Mouse (Mus musculus) midbrain, embryonic 13.5 days (tissue): ENCODE results near the gene Tph2. TPM values are rescaled to one million over a fixed set of nuclear protein-coding genes. Genes with fewer than 3 reads are reported as not detected.
"Not testable (repeated sequence)": the region's sequence is repeated elsewhere in the genome, so short reads cannot be mapped to it uniquely, and the experiment has no call there.

Experiments used
- ATAC-seq: fragments of 200-750 bp; cut with Nextera tagmentation; 2 replicates; pipeline ENCODE4 v1.8.0; 2017; ENCODE audit warnings: mild to moderate bottlenecking, moderate TSS enrichment, moderate library complexity
- H3K27ac ChIP-seq: fragments of 300-500 bp; sonication (generic); 2 replicates; pipeline ENCODE4 v1.5.1; 2015; ENCODE audit warnings: inconsistent platforms, mild to moderate bottlenecking, moderate library complexity
- H3K27me3 ChIP-seq: fragments of 300-500 bp; sonication (generic); 2 replicates; pipeline ENCODE4 v1.6.1; 2015; ENCODE audit warnings: mild to moderate bottlenecking, inconsistent platforms
- H3K36me3 ChIP-seq: fragments of 300-500 bp; sonication (generic); 2 replicates; pipeline ENCODE4 v1.6.1; 2015; ENCODE audit warnings: mild to moderate bottlenecking, inconsistent platforms
- H3K4me1 ChIP-seq: fragments of 300-500 bp; sonication (generic); replicated peaks from 2 replicates; pipeline ENCODE4 v1.6.1; 2015; ENCODE audit warnings: inconsistent platforms
- H3K4me2 ChIP-seq: fragments of 300-500 bp; sonication (generic); replicated peaks from 2 replicates; pipeline ENCODE4 v1.6.1; 2015; ENCODE audit warnings: moderate library complexity, mild to moderate bottlenecking, inconsistent platforms
- H3K4me3 ChIP-seq: fragments of 300-500 bp; sonication (generic); replicated peaks from 2 replicates; pipeline ENCODE4 v1.5.1; 2015; ENCODE audit warnings: mild to moderate bottlenecking, inconsistent platforms
- H3K9ac ChIP-seq: fragments of 300-500 bp; sonication (generic); replicated peaks from 2 replicates; pipeline ENCODE4 v1.6.1; 2015; ENCODE audit warnings: mild to moderate bottlenecking, inconsistent platforms
- H3K9me3 ChIP-seq: fragments of 300-500 bp; sonication (generic); 2 replicates; pipeline ENCODE4 v1.6.1; 2016; ENCODE audit warnings: mild to moderate bottlenecking, inconsistent platforms
- WGBS: fragments of 180-500 bp; shearing (Covaris S2); methylation state at CpG from one replicate; pipeline ENCODE4 v1.1.7; 2015; 5-methylcytosine and 5-hydroxymethylcytosine counted together
- polyA plus RNA-seq: library from polyadenylated mRNA; unstranded; fragments of >200 nt; fragmentation: Nextera tagmentation; extraction: Ambion mirVana; gene quantifications from 2 replicates; pipeline ENCODE4 v1.2.1, GENCODE M21; 2015

Tph2 gene
- 2.2 and 7.8 TPM in 2 replicates for polyA plus RNA-seq

DNA sequence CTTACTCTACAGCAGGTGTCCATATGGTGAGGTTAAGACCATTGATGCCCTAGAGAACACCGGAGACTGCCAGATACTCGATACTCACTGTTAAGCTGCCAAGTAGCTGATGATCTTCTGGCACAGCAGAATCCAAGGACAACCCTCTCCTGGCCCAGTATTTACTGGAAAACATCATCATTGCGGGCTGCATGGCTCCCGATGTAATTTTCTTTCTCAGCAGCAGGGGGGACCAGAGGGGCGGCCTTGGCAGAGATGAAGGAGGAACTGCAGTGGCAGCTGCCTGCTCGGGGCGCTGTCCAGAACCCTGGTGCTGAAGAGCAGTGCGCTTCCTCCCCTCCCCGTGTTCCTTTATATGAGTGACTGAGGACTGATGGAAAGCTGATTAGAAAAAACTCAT, at the start of gene Tph2:
Tph2 (minus strand) TSS at position 326 of the 400 bp plus-strand sequence.
- Histone ChIP-seq H3K9me3 (no peaks in the 10 kb centered on the region), H3K4me2 (peak within 1 kb of the TSS; percentile 21), H3K36me3 (no peaks in the 10 kb centered on the region), H3K9ac (no peak within 1 kb of the TSS), H3K4me3 (no peak within 1 kb of the TSS; the same call in 1 of the 2 replicates), H3K27ac (no peak within 1 kb of the TSS), H3K27me3 (no peaks in the 10 kb centered on the region), H3K4me1 (peaks cover 19% of the 10 kb centered on the region)
- peak; percentile 84 for ATAC-seq
- WGBS, result 6% methylated on average over 9 of the region's 9 CpGs

- WGBS, result 88% methylated on average over 3 of the region's 3 CpGs
- no peaks in the 10 kb centered on the region for H3K4me1 ChIP-seq
- peaks cover 44% of the 10 kb centered on the region for H3K36me3 ChIP-seq
- H3K27me3 ChIP-seq, result no peaks in the 10 kb centered on the region
- H3K27ac ChIP-seq, result no peak overlapping the region
- no peaks in the 10 kb centered on the region for H3K9me3 ChIP-seq
- H3K4me3 ChIP-seq, result no peak overlapping the region
- no peak overlapping the region for H3K4me2 ChIP-seq
- H3K9ac ChIP-seq, result no peak overlapping the region
- ATAC-seq, result no peak
Observed at GRCm38 (mm10) chr10:115233798-115234197, 49.0 kb upstream of the Tph2 start.

GRCm38 (mm10) chr10:115232513-115232912, 47.7 kb upstream of the Tph2 start:
- Histone ChIP-seq H3K4me1 (no peaks in the 10 kb centered on the region), H3K4me3 (no peak overlapping the region), H3K27ac (no peak overlapping the region), H3K9me3 (no peaks in the 10 kb centered on the region), H3K9ac (no peak overlapping the region), H3K27me3 (no peaks in the 10 kb centered on the region), H3K36me3 (peaks cover 41% of the 10 kb centered on the region), H3K4me2 (no peak overlapping the region)
- 92% methylated on average over 3 of the region's 3 CpGs for WGBS
- no peak for ATAC-seq

DNA sequence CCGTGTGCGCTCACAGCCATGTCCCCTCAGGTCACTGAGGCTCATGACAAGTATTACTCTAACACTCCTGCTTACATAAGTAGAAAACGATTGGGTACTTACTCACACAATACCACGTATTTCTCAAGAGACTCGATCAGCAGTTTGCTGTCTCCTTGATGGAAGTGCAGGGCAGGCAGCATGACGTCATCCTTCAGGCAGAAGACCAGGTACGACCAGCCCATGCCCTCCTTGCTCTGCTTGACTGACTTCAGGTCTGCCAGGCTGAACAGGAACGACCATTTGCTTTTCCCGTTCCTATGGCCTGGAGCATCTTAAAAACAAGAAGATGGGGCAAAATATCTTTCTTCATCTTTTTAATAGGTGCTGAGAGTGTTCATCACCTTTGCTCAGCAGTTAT, 44.2 kb upstream of the Tph2 start:
- peaks cover 41% of the 10 kb centered on the region for H3K36me3 ChIP-seq
- no peaks in the 10 kb centered on the region for H3K27me3 ChIP-seq
- WGBS, result 89% methylated on average over 9 of the region's 9 CpGs

GRCm38 (mm10) chr10:115226586-115226985, 41.8 kb upstream of the Tph2 start:
- H3K9ac ChIP-seq, result no peak overlapping the region
- no peaks in the 10 kb centered on the region for H3K4me1 ChIP-seq
- no peak overlapping the region for H3K27ac ChIP-seq
- no peak overlapping the region for H3K4me2 ChIP-seq
- H3K4me3 ChIP-seq, result no peak overlapping the region
- 94% methylated on average over 7 of the region's 7 CpGs for WGBS
- H3K36me3 ChIP-seq, result peaks cover 32% of the 10 kb centered on the region
- no peaks in the 10 kb centered on the region for H3K9me3 ChIP-seq
- no peak for ATAC-seq
- H3K27me3 ChIP-seq, result no peaks in the 10 kb centered on the region

More for the DNA sequence above, 44.2 kb upstream of the Tph2 start:
- Histone ChIP-seq H3K27ac (no peak overlapping the region), H3K4me3 (no peak overlapping the region), H3K4me2 (no peak overlapping the region), H3K9ac (no peak overlapping the region), H3K9me3 (no peaks in the 10 kb centered on the region), H3K4me1 (no peaks in the 10 kb centered on the region)
- no peak for ATAC-seq

- Histone ChIP-seq H3K9ac (no peak overlapping the region), H3K27ac (no peak overlapping the region), H3K4me2 (no peak overlapping the region), H3K4me1 (no peaks in the 10 kb centered on the region), H3K36me3 (peaks cover 32% of the 10 kb centered on the region), H3K27me3 (no peaks in the 10 kb centered on the region), H3K9me3 (no peaks in the 10 kb centered on the region), H3K4me3 (no peak overlapping the region)
- 91% methylated on average over 3 of the region's 3 CpGs for WGBS
- no peak for ATAC-seq
Observed at GRCm38 (mm10) chr10:115223845-115224244, 39.0 kb upstream of the Tph2 start.

- no peak for ATAC-seq
- H3K36me3 ChIP-seq, result peaks cover 54% of the 10 kb centered on the region
- H3K4me2 ChIP-seq, result no peak overlapping the region
- H3K27me3 ChIP-seq, result no peaks in the 10 kb centered on the region
- no peak overlapping the region for H3K9ac ChIP-seq
- no peaks in the 10 kb centered on the region for H3K9me3 ChIP-seq
- 96% methylated on average over 11 of the region's 11 CpGs for WGBS
- no peak overlapping the region for H3K4me3 ChIP-seq
- H3K4me1 ChIP-seq, result no peaks in the 10 kb centered on the region
- H3K27ac ChIP-seq, result no peak overlapping the region
Observed at GRCm38 (mm10) chr10:115212916-115213580, 28.2 kb upstream of the Tph2 start.

DNA sequence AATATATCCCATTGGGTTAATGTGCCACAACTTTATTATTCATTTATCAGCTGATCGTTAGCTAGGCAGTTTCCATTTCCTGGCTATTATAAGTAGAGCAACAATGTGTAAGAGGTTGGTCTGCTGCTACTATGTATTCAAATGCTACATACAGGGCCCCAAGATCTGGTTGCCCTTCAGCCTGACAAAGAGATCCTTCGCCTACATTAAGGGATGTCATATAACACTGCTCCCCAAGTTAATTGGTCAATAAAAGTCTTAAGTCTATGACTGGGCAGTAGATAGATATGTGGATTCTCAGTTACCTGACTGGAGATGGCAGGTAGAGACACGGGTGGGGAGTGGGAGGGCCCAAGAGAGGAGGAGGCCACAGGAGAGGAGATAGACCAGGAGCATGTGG, 21.0 kb upstream of the Tph2 start:
- Histone ChIP-seq H3K4me2 (no peak overlapping the region), H3K9ac (no peak overlapping the region), H3K4me1 (no peaks in the 10 kb centered on the region), H3K27me3 (no peaks in the 10 kb centered on the region), H3K9me3 (no peaks in the 10 kb centered on the region), H3K4me3 (no peak overlapping the region), H3K27ac (no peak overlapping the region), H3K36me3 (peaks cover 37% of the 10 kb centered on the region)
- ATAC-seq, result no peak
- 93% methylated on average over 3 of the region's 3 CpGs for WGBS

DNA sequence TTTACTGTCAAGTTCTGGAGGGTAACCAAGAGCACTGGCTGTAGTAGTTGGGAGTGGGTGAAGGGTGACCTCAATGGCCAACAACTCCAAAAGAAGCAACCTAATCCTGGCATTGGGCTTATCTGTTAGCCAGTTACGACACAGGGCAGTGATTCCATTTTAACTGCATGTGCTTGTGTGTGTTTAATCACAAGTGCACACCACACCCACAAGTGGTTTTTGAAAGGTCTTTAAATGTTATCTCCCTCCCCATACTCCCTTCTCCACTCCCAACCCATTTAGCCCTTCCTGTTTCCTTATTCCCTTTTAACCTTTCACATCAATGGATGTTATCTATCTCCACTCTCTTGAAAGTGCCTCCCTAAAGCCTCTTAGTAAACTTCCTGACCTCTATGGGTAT, 20.5 kb upstream of the Tph2 start:
- 95% methylated on average over 1 of the region's 1 CpGs for WGBS
- no peak for ATAC-seq
- Histone ChIP-seq H3K9me3 (no peaks in the 10 kb centered on the region), H3K9ac (no peak overlapping the region), H3K27me3 (no peaks in the 10 kb centered on the region), H3K4me1 (no peaks in the 10 kb centered on the region), H3K4me3 (no peak overlapping the region), H3K4me2 (no peak overlapping the region), H3K27ac (no peak overlapping the region), H3K36me3 (peaks cover 42% of the 10 kb centered on the region)

GRCm38 (mm10) chr10:115191214-115191613, 6.4 kb upstream of the Tph2 start:
- peak; percentile 65; the same call in 1 of the 2 replicates for ATAC-seq
- 58% methylated on average over 7 of the region's 7 CpGs for WGBS
- no peaks in the 10 kb centered on the region for H3K36me3 ChIP-seq
- no peaks in the 10 kb centered on the region for H3K4me1 ChIP-seq
- H3K4me3 ChIP-seq, result no peak overlapping the region
- no peak overlapping the region for H3K4me2 ChIP-seq
- no peaks in the 10 kb centered on the region for H3K9me3 ChIP-seq
- no peak overlapping the region for H3K9ac ChIP-seq
- no peak overlapping the region for H3K27ac ChIP-seq
- no peaks in the 10 kb centered on the region for H3K27me3 ChIP-seq

GRCm38 (mm10) chr10:115187390-115187789, 2.6 kb upstream of the Tph2 start:
- Histone ChIP-seq H3K9ac (no peak overlapping the region), H3K4me2 (no peak overlapping the region), H3K36me3 (no peaks in the 10 kb centered on the region), H3K4me3 (no peak overlapping the region), H3K27ac (no peak overlapping the region), H3K4me1 (peaks cover 7% of the 10 kb centered on the region; the same call in 1 of the 2 replicates), H3K27me3 (no peaks in the 10 kb centered on the region), H3K9me3 (no peaks in the 10 kb centered on the region)
- 91% methylated on average over 1 of the region's 1 CpGs for WGBS
- no peak for ATAC-seq

GRCm38 (mm10) chr10:115181034-115181433, 3.8 kb downstream of the Tph2 start:
- Histone ChIP-seq H3K36me3 (no peaks in the 10 kb centered on the region), H3K4me2 (no peak overlapping the region), H3K9ac (no peak overlapping the region), H3K4me3 (no peak overlapping the region), H3K27ac (no peak overlapping the region), H3K9me3 (no peaks in the 10 kb centered on the region), H3K4me1 (peaks cover 19% of the 10 kb centered on the region), H3K27me3 (no peaks in the 10 kb centered on the region)
- 44% methylated on average over 3 of the region's 3 CpGs for WGBS
- ATAC-seq, result peak; percentile 65

DNA sequence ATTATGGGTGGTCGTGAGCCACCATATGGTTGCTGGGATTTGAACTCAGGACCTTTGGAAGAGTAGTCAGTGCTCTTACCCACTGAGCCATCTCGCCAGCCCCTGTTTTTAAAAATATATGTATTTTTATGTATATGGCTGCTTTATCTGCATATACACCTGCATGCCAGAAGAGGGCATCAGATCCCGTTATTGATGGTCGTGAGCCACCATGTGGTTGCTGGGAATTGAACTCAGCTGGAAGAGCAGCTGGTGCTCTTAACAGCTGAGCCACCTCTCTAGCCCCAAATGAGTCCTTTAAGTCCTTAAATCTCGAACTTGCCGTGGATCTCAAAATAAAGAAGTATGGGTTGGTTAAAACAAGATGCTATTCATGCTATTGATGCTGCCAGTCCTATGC, 6.8 kb downstream of the Tph2 start:
- not testable (repeated sequence) for H3K27me3 ChIP-seq, ATAC-seq, H3K4me2 ChIP-seq, H3K9ac ChIP-seq, H3K9me3 ChIP-seq, H3K27ac ChIP-seq, H3K4me3 ChIP-seq, H3K36me3 ChIP-seq
- WGBS, result 77% methylated on average over 6 of the region's 6 CpGs
- H3K4me1 ChIP-seq, result peaks cover 12% of the 10 kb centered on the region
